Mouse (Mus musculus): Measurements from ENCODE around the gene Imp3. TPM values are rescaled to one million over a fixed set of nuclear protein-coding genes. Genes with fewer than 3 reads are reported as not detected.

The Imp3 gene
- polyA plus RNA-seq (2015; fragmentation: Nextera tagmentation; extraction: Ambion mirVana): 84.7 and 87.7 TPM in 2 replicates

DNA sequence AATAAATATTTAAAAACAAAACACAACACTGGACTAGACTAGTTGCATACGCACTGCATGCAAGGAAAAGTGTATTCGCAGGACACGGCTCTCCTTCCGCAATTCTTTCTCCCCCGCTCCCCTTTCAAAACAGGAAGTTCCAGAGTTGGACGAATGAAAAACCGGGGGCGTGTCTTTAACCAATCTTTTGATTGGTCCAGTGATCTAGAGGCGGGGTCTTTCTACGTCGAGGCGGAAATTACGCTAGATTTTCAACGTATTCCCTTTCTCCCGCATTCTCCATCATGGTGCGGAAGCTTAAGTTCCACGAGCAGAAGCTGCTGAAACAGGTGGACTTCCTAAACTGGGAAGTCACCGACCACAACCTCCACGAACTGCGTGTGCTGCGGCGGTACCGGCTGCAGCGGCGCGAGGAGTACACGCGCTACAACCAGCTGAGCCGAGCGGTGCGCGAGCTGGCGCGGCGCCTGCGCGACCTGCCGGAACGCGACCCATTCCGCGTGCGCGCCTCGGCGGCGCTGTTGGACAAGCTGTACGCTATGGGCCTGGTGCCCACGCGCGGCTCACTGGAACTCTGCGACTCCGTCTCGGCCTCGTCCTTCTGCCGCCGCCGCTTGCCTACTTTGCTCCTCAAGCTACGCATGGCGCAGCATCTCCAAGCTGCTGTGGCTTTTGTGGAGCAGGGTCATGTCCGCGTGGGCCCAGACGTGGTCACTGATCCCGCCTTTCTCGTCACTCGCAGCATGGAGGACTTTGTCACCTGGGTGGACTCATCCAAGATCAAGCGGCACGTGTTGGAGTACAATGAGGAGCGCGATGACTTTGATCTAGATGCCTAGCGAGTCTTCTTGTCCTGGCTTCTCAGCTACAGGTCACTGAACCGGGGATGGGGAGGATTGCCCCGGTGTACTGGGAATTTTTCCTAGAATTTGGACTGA lies at the start of gene Imp3:
Imp3 (plus strand) TSS at position 253 of the 938 bp plus-strand sequence.
- Histone ChIP-seq H3K4me1 (ENCODE audit: insufficient read depth, low read depth, low read length) (0 out of 2 replicates have a peak, but pooled peaks cover 4% of the 10 kb centered on the region), H3K9me3 (ENCODE audit: low read length) (no peaks in the 10 kb centered on the region), H3K4me3 (ENCODE audit: low read depth, low read length) (peak within 1 kb of the TSS; percentile 66), H3K9ac (replicated peaks; ENCODE audit: low read depth) (peak within 1 kb of the TSS; percentile 24), H3K4me2 (replicated peaks; ENCODE audit: low read depth, low read length) (peak within 1 kb of the TSS; percentile 86), H3K27ac (ENCODE audit: low read length) (peak within 1 kb of the TSS; percentile 90), H3K36me3 (ENCODE audit: insufficient read depth, low read length) (no peaks in the 10 kb centered on the region), H3K27me3 (replicated peaks; ENCODE audit: insufficient read depth, low read length) (no peaks in the 10 kb centered on the region)
- DNase-seq (ENCODE audit: low spot score) (peak; percentile 100), ATAC-seq (peak; percentile 96)
- WGBS: under 1% methylated on average over 73 of the region's 73 CpGs
- TF ChIP-seq CTCF (IDR thresholded peaks at IDR 0.05) (peak; percentile 61), EP300 (IDR thresholded peaks at IDR 0.05) (peak; percentile 61)

DNA sequence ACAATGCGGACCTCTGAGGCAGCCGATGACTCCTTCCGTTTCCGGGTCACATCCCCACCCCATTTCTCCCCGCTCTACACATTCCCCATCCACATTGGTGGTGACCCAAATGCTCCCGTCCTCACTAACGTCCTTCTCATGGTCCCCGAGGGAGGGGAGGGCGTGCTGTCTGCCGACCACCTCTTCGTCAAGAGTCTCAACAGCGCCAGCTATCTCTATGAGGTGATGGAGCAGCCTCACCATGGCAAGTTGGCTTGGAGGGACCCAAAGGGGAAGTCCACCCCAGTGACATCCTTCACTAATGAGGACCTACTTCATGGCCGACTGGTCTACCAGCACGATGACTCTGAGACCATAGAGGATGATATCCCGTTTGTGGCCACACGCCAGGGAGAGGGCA lies 49.7 kb upstream of the Imp3 start:
- Histone ChIP-seq H3K9me3 (ENCODE audit: low read length) (no peaks in the 10 kb centered on the region), H3K4me3 (ENCODE audit: low read depth, low read length) (no peak overlapping the region), H3K9ac (replicated peaks; ENCODE audit: low read depth) (no peak overlapping the region), H3K27me3 (replicated peaks; ENCODE audit: insufficient read depth, low read length) (no peaks in the 10 kb centered on the region), H3K4me1 (ENCODE audit: insufficient read depth, low read depth, low read length) (no peaks in the 10 kb centered on the region), H3K36me3 (ENCODE audit: insufficient read depth, low read length) (no peaks in the 10 kb centered on the region), H3K27ac (ENCODE audit: low read length) (no peak overlapping the region), H3K4me2 (replicated peaks; ENCODE audit: low read depth, low read length) (no peak overlapping the region)
- TF ChIP-seq CTCF (IDR thresholded peaks at IDR 0.05) (no peak), EP300 (IDR thresholded peaks at IDR 0.05) (no peak)
- 90% methylated on average over 16 of the region's 16 CpGs for WGBS
- DNase-seq (ENCODE audit: low spot score) (no peak), ATAC-seq (no peak)

DNA sequence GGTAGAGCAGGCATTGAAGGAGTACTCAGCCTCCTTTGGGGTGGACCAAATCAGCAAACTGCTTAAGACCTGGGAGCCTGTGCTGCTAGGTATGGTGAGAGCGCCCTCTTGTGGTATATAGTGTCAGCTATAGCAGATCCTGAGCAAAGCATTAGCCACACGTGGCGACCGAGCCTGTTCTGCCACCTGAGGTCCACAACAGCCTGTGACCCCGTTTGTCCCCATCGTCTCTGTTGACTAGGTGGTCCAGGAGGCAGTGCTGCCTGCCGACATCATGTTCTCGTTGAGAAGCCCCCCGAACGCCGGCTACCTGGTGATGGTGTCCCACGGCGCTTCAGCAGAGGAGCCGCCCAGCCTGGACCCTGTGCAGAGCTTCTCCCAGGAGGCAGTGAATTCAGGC lies 47.5 kb upstream of the Imp3 start:
- peak; percentile 55 for ATAC-seq
- Histone ChIP-seq H3K27me3 (replicated peaks; ENCODE audit: insufficient read depth, low read length) (no peaks in the 10 kb centered on the region), H3K36me3 (ENCODE audit: insufficient read depth, low read length) (no peaks in the 10 kb centered on the region), H3K27ac (ENCODE audit: low read length) (no peak overlapping the region), H3K4me2 (replicated peaks; ENCODE audit: low read depth, low read length) (no peak overlapping the region), H3K9me3 (ENCODE audit: low read length) (no peaks in the 10 kb centered on the region), H3K4me3 (ENCODE audit: low read depth, low read length) (no peak overlapping the region), H3K9ac (replicated peaks; ENCODE audit: low read depth) (no peak overlapping the region), H3K4me1 (ENCODE audit: insufficient read depth, low read depth, low read length) (no peaks in the 10 kb centered on the region)
- peak; percentile 90 for DNase-seq (ENCODE audit: low spot score)
- 12% methylated on average over 14 of the region's 14 CpGs for WGBS
- peak; percentile 95 for TF ChIP-seq CTCF (IDR thresholded peaks at IDR 0.05)
- TF ChIP-seq EP300 (IDR thresholded peaks at IDR 0.05): no peak

DNA sequence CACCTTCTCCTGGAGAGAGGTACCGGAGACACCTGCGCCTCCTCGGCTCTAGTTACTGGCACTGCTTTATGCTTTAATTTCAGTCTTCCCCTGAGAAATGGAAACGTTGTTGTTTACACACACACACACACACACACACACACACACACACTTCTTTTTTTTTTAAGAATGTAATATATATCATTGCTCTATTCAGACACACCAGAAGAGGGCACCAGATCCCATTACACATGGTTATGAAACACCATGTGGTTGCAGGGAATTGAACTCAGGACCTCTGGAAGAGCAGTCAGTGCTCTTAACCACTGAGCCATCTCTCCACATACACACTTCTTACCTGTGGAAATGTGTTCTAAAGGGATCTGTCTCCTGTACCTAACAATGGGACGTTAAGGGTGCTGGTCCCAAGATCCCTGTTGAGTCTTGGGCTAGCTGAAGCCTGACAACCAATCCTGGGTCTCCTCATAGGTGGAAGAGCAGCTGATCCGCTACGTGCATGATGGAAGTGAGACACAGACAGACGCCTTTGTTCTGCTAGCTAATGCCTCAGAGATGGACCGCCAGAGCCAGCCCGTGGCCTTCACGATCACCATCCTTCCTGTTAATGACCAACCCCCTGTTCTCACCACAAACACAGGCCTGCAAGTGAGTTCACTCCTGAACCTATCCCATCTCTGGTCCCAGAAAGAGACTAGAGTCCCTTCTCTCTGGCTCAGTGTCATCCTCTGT lies 46.6 kb upstream of the Imp3 start:
- Histone ChIP-seq H3K4me2 (replicated peaks; ENCODE audit: low read depth, low read length) (no peak overlapping the region), H3K4me1 (ENCODE audit: insufficient read depth, low read depth, low read length) (no peaks in the 10 kb centered on the region), H3K4me3 (ENCODE audit: low read depth, low read length) (no peak overlapping the region), H3K27me3 (replicated peaks; ENCODE audit: insufficient read depth, low read length) (no peaks in the 10 kb centered on the region), H3K9me3 (ENCODE audit: low read length) (no peaks in the 10 kb centered on the region), H3K36me3 (ENCODE audit: insufficient read depth, low read length) (no peaks in the 10 kb centered on the region), H3K27ac (ENCODE audit: low read length) (no peak overlapping the region), H3K9ac (replicated peaks; ENCODE audit: low read depth) (no peak overlapping the region)
- 67% methylated on average over 11 of the region's 11 CpGs for WGBS
- TF ChIP-seq CTCF (IDR thresholded peaks at IDR 0.05) (peak; percentile 18; the same call in 1 of the 2 replicates), EP300 (IDR thresholded peaks at IDR 0.05) (no peak)
- DNase-seq (ENCODE audit: low spot score) (no peak), ATAC-seq (no peak)

DNA sequence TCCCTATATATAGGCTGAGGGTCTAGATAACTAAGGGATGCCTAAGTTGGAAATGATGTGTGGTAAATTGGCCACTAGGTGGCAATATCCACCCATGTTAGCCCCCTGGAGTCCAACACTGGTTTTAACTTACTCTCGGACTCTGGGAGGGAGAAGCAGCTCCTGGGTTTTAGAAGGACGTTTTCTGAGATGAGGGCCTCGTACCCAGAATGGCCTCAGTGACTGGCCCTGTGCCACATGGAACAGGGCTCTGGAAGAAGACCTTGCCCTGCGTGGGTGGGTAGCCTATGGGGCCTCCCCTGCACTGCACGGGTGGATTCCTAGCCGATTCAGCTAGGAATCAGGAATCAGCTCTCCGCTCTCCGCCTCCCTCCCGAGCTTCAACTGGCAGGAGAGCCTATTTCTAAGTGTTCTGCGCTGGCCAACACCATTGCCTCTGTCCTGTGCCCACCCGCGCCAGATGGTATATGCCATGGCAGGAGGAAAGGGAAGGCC lies 45.7 kb upstream of the Imp3 start:
- Histone ChIP-seq H3K4me2 (replicated peaks; ENCODE audit: low read depth, low read length) (no peak overlapping the region; the same call in 1 of the 2 replicates), H3K4me3 (ENCODE audit: low read depth, low read length) (no peak overlapping the region), H3K27ac (ENCODE audit: low read length) (no peak overlapping the region), H3K9me3 (ENCODE audit: low read length) (no peaks in the 10 kb centered on the region), H3K4me1 (ENCODE audit: insufficient read depth, low read depth, low read length) (no peaks in the 10 kb centered on the region), H3K9ac (replicated peaks; ENCODE audit: low read depth) (no peak overlapping the region), H3K27me3 (replicated peaks; ENCODE audit: insufficient read depth, low read length) (no peaks in the 10 kb centered on the region), H3K36me3 (ENCODE audit: insufficient read depth, low read length) (no peaks in the 10 kb centered on the region)
- WGBS: 28% methylated on average over 12 of the region's 12 CpGs
- TF ChIP-seq CTCF (IDR thresholded peaks at IDR 0.05) (peak; percentile 96), EP300 (IDR thresholded peaks at IDR 0.05) (no peak)
- ATAC-seq: peak; percentile 57
- DNase-seq (ENCODE audit: low spot score): peak; percentile 93

DNA sequence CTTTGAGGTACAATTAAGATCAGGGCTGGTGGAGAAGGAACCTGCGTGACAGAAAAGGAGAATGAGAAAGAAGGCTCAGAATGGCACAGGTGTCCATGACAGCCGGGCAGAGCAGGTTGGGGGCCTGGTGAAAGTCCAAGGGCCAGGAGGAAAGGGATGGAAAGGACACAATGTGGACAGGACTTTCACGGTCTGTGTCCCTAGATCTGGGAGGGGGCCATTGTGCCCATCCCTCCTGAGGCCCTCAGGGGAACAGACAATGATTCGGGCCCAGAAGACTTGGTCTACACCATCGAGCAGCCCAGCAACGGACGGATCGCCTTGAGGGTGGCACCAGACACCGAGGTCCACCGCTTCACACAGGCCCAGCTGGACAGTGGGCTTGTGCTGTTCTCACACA lies 45.2 kb upstream of the Imp3 start:
- TF ChIP-seq CTCF (IDR thresholded peaks at IDR 0.05) (no peak), EP300 (IDR thresholded peaks at IDR 0.05) (no peak)
- DNase-seq (ENCODE audit: low spot score) (no peak), ATAC-seq (no peak)
- no peaks in the 10 kb centered on the region for H3K36me3 ChIP-seq (ENCODE audit: insufficient read depth, low read length)
- no peaks in the 10 kb centered on the region for H3K9me3 ChIP-seq (ENCODE audit: low read length)
- 90% methylated on average over 10 of the region's 10 CpGs for WGBS
- no peak overlapping the region for H3K9ac ChIP-seq (replicated peaks; ENCODE audit: low read depth)
- H3K27ac ChIP-seq (ENCODE audit: low read length): no peak overlapping the region
- H3K27me3 ChIP-seq (replicated peaks; ENCODE audit: insufficient read depth, low read length): no peaks in the 10 kb centered on the region
- H3K4me3 ChIP-seq (ENCODE audit: low read depth, low read length): no peak overlapping the region
- no peaks in the 10 kb centered on the region for H3K4me1 ChIP-seq (ENCODE audit: insufficient read depth, low read depth, low read length)
- H3K4me2 ChIP-seq (replicated peaks; ENCODE audit: low read depth, low read length): no peak overlapping the region

All from lung, postnatal 0 days (tissue).